Mouse (Mus musculus) intestine, postnatal 0 days (tissue): ENCODE data around the gene Pisd. TPM values are rescaled to one million over a fixed set of nuclear protein-coding genes. Genes with fewer than 3 reads are reported as not detected.

Experiments
- ATAC-seq: fragments of 200-750 bp; cut with Nextera tagmentation; 2 replicates; pipeline ENCODE4 v1.8.0; 2017; ENCODE audit warnings: mild to moderate bottlenecking, moderate TSS enrichment, moderate library complexity
- H3K27ac ChIP-seq: fragments of 300-500 bp; sonication (generic); 2 replicates; pipeline ENCODE4 v1.5.1; 2014; ENCODE audit warnings: mild to moderate bottlenecking, low read depth, low read length, moderate library complexity
- H3K27me3 ChIP-seq: fragments of 300-500 bp; sonication (generic); replicated peaks from 2 replicates; pipeline ENCODE4 v1.6.1; 2014; ENCODE audit warnings: low read length, mixed read lengths; ENCODE audit not compliant: control insufficient read depth, insufficient read depth
- H3K36me3 ChIP-seq: fragments of 300-500 bp; sonication (generic); 2 replicates; pipeline ENCODE4 v1.6.1; 2014; ENCODE audit warnings: mild to moderate bottlenecking, moderate library complexity; ENCODE audit not compliant: control insufficient read depth, insufficient read depth
- H3K4me1 ChIP-seq: fragments of 300-500 bp; sonication (generic); replicated peaks from 2 replicates; pipeline ENCODE4 v1.6.1; 2014; ENCODE audit warnings: antibody characterized with exemption, low read length, mixed read lengths; ENCODE audit not compliant: control insufficient read depth, insufficient read depth
- H3K4me2 ChIP-seq: fragments of 300-500 bp; sonication (generic); replicated peaks from 2 replicates; pipeline ENCODE4 v1.6.1; 2014; ENCODE audit warnings: low read depth, mild to moderate bottlenecking, moderate library complexity
- H3K4me3 ChIP-seq: fragments of 300-500 bp; sonication (generic); 2 replicates; pipeline ENCODE4 v1.5.1; 2014; ENCODE audit warnings: low read depth, low read length
- H3K9ac ChIP-seq: fragments of 300-500 bp; sonication (generic); 2 replicates; pipeline ENCODE4 v1.6.1; 2014; ENCODE audit warnings: mild to moderate bottlenecking, low read depth, low read length
- H3K9me3 ChIP-seq: fragments of 300-500 bp; sonication (generic); 2 replicates; pipeline ENCODE4 v1.6.1; 2016; ENCODE audit warnings: mixed run types; ENCODE audit not compliant: control insufficient read depth
- CTCF ChIP-seq: sonication (generic); IDR thresholded peaks from 2 replicates; pipeline ENCODE4 v1.5.1; 2016; ENCODE audit warnings: low read depth, mild to moderate bottlenecking, control low read depth, antibody characterized with exemption, moderate library complexity
- WGBS: fragments of 180-500 bp; shearing (Covaris S2); extraction: QIAGEN DNeasy Blood & Tissue Kit; methylation state at CpG from one replicate; pipeline ENCODE4 v1.1.7; 2014; 5-methylcytosine and 5-hydroxymethylcytosine counted together
- polyA plus RNA-seq: library from polyadenylated mRNA; unstranded; fragments of >200 nt; fragmentation: Nextera tagmentation; extraction: Ambion mirVana; gene quantifications from 2 replicates; pipeline ENCODE4 v1.2.1, GENCODE M21; 2015

Pisd gene
- polyA plus RNA-seq, 1 experiment from 2014 or later: 69.8 TPM

- peak; percentile 97 for ATAC-seq
Observed at GRCm38 (mm10) chr5:32713703-32714467, 71.6 kb downstream of the Pisd start.

GRCm38 (mm10) chr5:32713042-32713702 is 72.3 kb downstream of the Pisd start:
- no peaks in the 10 kb centered on the region for H3K4me1 ChIP-seq
- TF ChIP-seq CTCF: no peak
- WGBS: 18% methylated on average over 2 of the region's 2 CpGs
- H3K27me3 ChIP-seq: no peaks in the 10 kb centered on the region
- ATAC-seq: no peak
- peak overlapping the region; percentile 50 for H3K9ac ChIP-seq
- H3K36me3 ChIP-seq: no peaks in the 10 kb centered on the region
- no peaks in the 10 kb centered on the region for H3K9me3 ChIP-seq
- peak overlapping the region; percentile 52 for H3K4me3 ChIP-seq
- H3K27ac ChIP-seq: peak overlapping the region; percentile 91
- peak overlapping the region; percentile 66 for H3K4me2 ChIP-seq

More at GRCm38 (mm10) chr5:32713703-32714467, 71.6 kb downstream of the Pisd start:
- Histone ChIP-seq H3K36me3 (no peaks in the 10 kb centered on the region), H3K9me3 (no peaks in the 10 kb centered on the region), H3K27me3 (no peaks in the 10 kb centered on the region), H3K9ac (peak overlapping the region; percentile 50), H3K4me1 (no peaks in the 10 kb centered on the region), H3K4me3 (peak overlapping the region; percentile 52), H3K4me2 (peak overlapping the region; percentile 66), H3K27ac (peak overlapping the region; percentile 91)
- TF ChIP-seq CTCF: peak; percentile 83
- under 1% methylated on average over 55 of the region's 55 CpGs for WGBS

- H3K27me3 ChIP-seq: no peaks in the 10 kb centered on the region
- no peaks in the 10 kb centered on the region for H3K36me3 ChIP-seq
- no peak for TF ChIP-seq CTCF
- H3K27ac ChIP-seq: no peak overlapping the region
- no peak overlapping the region for H3K9ac ChIP-seq
- no peaks in the 10 kb centered on the region for H3K4me1 ChIP-seq
- H3K4me2 ChIP-seq: peak overlapping the region; percentile 66; the same call in 1 of the 2 replicates
- no peak overlapping the region for H3K4me3 ChIP-seq
- no peak for ATAC-seq
- 62% methylated on average over 4 of the region's 4 CpGs for WGBS
- no peaks in the 10 kb centered on the region for H3K9me3 ChIP-seq
Observed at GRCm38 (mm10) chr5:32712221-32713041, 73.0 kb downstream of the Pisd start.

- 80% methylated on average over 5 of the region's 5 CpGs for WGBS
- Histone ChIP-seq H3K9me3 (no peaks in the 10 kb centered on the region), H3K27ac (peak overlapping the region; percentile 5; the same call in 1 of the 2 replicates), H3K4me2 (no peak overlapping the region), H3K36me3 (no peaks in the 10 kb centered on the region), H3K27me3 (no peaks in the 10 kb centered on the region), H3K4me3 (no peak overlapping the region), H3K9ac (no peak overlapping the region), H3K4me1 (no peaks in the 10 kb centered on the region)
- no peak for TF ChIP-seq CTCF
- no peak for ATAC-seq
Observed at GRCm38 (mm10) chr5:32711485-32711884, 74.0 kb downstream of the Pisd start.

GRCm38 (mm10) chr5:32706226-32706780 is 79.1 kb downstream of the Pisd start:
- no peaks in the 10 kb centered on the region for H3K27me3 ChIP-seq
- H3K9ac ChIP-seq: no peak overlapping the region
- H3K9me3 ChIP-seq: no peaks in the 10 kb centered on the region
- ATAC-seq: peak; percentile 81
- no peaks in the 10 kb centered on the region for H3K36me3 ChIP-seq
- WGBS: 41% methylated on average over 2 of the region's 2 CpGs
- no peak overlapping the region for H3K27ac ChIP-seq
- H3K4me3 ChIP-seq: no peak overlapping the region
- TF ChIP-seq CTCF: no peak
- H3K4me1 ChIP-seq: no peaks in the 10 kb centered on the region
- no peak overlapping the region for H3K4me2 ChIP-seq
